Mouse (Mus musculus): ENCODE results near the gene Fam131b.

The Fam131b gene

DNA sequence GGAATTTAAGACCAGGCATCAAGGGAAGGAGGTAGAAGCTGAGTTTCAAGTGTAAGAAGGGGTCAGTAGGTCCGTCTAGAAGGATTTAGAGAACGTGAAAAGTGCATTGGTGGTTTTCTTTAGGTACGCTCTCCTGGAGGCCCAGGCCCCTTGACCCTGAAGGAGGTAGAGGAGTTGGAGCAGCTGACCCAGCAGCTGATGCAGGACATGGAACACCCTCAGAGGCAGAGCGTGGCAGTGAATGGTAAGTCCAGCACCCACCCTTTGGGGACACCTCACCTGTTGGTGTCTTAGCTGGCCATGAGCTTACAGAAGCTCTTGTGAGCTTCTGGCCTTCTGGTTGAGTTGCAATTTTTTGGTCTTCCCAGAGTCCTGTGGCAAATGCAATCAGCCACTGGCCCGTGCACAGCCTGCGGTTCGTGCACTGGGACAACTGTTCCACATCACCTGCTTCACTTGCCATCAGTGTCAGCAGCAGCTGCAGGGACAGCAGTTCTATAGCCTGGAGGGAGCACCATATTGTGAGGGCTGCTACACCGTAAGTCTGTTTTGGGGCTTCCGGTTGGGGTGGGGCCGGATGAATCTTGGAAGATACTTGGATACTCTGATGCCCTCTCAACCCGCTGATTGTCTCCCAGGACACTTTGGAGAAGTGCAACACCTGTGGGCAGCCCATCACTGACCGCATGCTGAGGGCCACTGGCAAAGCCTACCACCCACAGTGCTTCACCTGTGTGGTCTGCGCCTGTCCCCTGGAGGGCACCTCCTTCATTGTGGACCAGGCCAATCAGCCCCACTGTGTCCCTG lies 31.6 kb upstream of the Fam131b start:
- no peak for DNase-seq (ENCODE audit: low read depth)

DNA sequence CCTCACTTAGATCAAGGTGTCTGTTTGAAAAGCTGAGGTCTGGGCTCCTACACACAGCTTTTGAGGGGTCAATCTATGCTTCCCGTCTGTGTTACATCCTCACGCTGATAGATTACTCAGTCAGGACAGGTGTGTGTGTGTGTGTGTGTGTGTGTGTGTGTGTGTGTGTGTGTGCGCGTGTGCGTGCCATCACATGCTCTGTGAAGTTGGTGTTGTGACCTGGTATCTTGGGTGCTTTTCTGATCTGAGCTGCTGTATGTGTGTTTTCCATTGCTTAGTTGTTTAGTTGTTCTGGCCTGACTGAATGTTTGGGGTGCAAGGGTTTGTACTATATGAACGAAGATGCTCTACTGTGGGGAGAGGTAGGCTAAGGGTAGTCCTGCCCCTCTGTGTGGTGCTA lies 30.9 kb upstream of the Fam131b start:
- DNase-seq (ENCODE audit: low read depth): no peak

DNA sequence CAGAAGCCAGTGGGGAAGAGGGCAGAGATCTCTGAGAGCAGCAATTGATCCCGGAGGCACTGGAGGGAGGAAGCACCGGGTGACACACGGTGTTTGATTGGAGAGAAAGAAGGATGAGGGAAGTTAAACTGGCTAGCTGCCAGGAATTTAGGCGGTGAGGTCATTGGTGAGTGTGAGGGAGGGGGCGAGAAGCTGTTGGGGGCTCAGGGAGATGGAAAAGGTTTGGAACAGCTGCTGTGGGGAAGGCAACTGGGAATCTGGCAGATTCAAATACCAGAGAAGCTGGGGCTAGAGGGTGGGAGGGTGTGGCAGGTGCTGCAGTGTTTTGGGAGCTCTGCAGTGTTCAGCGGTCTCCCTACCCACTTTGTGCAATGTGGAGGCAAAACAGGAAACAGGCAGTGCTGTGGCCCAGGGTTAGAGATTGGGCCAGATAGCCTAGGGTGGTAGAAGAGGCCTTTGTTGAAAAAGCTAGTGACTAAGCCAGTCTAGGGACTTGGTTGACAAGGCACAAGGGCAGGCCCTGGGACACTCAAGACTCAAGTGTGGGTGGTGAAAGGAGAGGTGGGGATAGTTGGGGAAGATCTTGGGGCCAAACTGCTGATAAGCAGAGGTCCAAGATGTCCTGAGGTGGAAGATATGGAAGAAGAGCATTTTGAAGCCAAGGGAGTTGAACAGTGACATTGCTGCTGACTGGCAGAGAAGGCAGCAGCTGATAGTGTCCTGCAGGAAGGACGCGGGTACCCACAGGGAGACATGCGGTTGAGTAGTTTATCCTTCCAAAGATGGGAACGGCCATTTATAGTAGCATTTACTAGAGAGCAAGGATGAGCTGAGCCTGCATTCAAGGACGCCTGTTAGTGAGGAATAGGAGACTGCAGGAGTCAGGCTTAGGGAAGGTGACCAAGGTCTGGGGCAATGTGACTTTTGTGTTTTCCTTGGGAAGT lies 29.9 kb upstream of the Fam131b start:
- no peak for DNase-seq (ENCODE audit: low read depth)

DNA sequence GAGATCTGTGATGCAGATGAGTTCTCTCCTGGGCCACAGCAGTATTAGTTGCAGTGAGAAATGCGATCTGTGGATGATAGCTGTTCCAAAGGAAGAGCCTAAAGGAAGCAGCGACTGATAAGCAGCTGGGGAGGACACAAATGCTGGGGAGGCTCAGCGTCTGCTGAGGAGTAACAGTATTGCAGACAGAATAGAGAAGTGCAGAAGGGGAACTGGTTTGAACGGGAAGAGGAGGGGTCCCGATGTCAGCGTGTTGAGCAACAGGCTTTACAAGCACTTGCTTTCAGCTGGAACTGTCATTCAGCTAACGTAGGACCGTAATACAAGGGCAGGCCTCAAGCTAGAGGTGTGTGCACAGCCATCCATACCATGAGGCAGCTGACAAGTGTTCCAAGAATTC lies 28.7 kb upstream of the Fam131b start:
- no peak for DNase-seq (ENCODE audit: low read depth)

DNA sequence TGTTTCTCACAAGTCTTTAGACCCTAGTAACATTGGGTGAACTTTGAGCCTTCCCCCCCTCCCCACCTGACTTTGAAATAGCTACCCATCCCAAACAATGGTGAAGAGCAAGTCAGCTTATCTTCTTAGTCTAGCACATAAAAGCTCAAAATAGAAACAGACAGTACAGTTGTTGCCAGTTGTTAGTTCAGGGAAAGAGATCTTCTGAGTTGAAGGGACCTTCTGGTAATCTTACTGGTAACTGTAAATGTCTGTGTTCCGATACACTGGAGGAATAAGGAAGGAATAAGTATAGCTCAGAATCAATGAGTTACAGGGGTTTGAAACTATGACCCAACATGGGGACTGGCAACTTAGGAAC lies 28.0 kb upstream of the Fam131b start:
- no peak for DNase-seq (ENCODE audit: low read depth)

DNA sequence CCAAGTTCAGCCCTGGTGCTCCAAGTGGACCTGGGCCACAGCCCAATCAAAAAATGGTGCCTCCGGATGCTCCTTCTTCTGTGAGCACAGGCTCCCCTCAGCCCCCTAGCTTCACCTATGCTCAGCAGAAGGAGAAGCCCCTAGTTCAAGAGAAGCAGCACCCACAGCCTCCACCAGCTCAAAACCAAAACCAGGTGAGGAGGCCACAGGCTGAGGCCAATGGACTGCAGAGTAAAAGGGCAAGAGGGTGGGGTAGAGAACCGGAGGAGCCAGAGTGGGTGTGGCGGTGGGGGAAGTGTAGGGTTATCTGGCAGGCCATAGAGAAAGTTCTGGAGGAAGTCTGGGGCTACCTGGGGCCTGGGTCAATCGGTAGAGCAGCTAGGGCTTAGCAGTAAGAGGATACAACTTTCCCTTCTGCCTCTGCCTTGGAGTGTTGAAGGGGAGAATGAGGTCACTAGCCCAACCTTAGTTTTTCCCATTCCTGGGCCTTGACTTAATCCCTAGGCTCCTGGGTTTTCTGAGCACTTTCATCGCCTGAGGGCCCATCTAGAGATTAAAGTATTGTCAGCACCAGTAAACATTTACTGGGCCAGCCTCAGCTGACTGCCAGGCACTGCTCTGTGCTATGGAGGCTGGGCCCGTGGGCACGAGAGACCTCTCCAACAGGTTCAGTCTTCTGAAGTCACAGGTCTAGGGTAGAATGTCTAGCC lies 27.5 kb upstream of the Fam131b start:
- no peak for DNase-seq (ENCODE audit: low read depth)

DNA sequence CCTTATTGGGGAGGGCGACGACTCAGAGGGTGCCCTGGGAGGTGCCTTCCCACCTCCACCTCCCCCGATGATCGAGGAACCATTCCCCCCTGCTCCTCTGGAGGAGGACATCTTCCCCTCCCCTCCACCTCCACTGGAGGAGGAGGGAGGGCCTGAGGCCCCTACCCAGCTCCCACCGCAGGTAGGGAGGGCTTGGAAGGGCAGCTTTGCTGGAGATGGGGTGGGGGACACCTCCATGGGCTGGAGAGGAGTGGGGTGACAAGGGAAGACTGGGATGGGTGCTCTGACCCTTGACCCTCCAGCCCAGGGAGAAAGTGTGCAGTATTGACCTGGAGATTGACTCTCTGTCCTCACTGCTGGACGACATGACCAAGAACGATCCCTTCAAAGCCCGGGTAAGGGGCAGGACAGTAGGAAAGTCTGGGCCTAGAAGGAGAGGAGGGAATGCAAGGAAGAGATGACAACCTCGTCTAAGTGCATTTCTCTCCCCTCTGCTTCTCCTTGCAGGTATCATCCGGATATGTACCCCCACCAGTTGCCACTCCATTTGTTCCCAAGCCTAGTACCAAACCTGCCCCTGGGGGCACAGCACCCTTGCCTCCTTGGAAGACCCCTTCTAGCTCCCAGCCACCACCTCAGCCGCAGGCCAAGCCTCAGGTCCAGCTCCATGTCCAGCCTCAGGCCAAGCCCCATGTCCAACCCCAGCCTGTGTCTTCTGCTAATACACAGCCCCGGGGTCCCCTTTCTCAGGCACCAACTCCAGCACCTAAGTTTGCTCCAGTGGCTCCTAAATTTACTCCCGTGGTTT lies 26.7 kb upstream of the Fam131b start:
- no peak for DNase-seq (ENCODE audit: low read depth)

DNA sequence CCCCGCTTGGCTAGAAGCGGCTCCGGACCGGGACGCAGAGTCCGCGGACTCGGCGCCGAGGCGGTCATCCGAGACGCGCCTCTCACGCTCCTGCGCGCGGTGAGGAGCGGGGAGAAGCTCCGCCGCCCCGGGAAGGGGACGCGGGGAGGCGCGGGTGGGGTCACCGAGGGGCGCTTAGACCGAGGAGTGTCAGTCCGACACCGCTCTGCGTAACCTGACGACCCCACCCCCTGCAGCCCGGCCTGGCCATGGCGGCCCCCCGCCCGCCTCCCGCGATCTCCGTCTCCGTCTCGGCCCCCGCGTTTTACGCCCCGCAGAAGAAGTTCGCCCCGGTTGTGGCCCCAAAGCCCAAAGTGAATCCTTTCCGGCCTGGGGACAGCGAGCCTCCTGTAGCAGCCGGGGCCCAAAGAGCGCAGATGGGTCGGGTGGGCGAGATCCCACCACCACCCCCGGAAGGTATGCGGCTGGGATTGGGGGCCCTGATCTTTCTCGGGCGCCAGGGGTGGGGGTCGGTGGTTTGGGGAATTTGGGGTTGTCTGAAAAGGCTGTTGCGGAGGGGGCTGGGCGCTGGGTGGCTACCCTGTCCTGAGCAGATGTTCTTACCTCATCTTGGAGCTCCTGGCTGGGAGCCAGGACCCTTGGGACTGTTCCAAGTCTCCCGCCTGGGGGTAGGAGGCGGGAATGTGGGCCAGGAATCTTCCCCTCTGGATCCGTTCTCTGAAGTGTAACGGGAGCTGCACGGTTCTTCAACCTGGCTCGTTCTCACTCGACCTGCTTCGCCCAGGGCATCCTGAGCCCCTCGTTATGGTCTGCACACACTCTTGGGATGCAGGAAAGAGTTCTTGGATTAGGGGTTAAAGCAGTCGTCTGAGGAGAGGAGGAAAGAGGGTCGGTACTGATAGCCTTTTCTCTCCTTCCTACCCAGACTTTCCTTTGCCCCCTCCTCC lies 25.9 kb upstream of the Fam131b start:
- DNase-seq (ENCODE audit: low read depth): no peak

DNA sequence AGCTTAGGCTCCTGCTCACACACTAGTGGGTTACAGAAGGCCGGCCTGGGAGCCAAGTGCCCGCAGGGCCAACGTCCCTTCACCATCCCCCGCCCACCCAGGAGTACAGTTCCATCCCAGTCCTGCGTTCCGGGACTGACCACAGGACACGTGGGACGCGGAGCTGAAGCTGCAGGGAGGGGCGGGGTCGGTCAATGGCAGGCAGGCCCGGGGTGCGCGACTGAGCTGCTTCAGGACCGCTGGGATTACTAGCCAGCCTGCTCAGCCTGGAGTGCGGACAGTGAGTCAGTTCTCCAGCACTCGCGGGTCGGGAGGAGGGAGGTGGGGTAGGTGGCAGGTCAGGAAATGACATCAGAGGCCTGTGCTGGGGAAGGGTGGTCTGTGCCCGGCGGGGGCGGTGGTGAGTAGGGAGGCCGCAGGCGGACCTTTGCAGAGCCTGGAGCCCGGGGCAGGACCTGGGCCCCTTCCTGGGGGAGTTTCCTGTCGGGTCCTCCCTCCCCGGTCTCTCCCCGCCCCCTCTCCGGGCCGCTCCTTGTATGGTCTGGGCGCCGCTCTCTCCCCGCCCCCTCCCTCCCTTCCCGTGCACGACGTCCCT lies 25.1 kb upstream of the Fam131b start, which contains the start of gene Zyx:
Gene Zyx (plus strand): TSS at position 205 of the 595 bp plus-strand sequence.
- peak; percentile 62 for DNase-seq (ENCODE audit: low read depth)

DNA sequence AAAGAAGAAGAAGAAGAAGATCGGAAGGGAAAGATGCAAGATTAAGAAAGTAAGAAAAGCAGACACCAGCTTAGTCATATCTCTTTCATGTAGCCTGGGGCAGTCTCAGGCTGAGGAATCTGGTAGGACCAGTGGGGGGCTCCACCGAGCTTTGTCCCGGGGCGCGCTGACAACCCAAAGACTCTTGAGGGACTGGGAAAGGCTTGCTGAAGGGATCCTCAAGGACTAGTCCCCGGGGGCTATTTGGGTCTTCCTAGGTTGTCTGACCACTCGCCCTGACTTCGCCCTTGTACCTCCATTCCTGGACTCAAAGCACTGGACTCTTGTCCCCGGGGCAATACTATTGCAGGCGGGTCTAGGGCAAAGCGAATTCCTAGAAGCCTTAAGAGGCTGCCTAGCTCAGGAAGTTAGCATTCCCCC lies 24.6 kb upstream of the Fam131b start:
- DNase-seq (ENCODE audit: low read depth): peak; percentile 57

DNA sequence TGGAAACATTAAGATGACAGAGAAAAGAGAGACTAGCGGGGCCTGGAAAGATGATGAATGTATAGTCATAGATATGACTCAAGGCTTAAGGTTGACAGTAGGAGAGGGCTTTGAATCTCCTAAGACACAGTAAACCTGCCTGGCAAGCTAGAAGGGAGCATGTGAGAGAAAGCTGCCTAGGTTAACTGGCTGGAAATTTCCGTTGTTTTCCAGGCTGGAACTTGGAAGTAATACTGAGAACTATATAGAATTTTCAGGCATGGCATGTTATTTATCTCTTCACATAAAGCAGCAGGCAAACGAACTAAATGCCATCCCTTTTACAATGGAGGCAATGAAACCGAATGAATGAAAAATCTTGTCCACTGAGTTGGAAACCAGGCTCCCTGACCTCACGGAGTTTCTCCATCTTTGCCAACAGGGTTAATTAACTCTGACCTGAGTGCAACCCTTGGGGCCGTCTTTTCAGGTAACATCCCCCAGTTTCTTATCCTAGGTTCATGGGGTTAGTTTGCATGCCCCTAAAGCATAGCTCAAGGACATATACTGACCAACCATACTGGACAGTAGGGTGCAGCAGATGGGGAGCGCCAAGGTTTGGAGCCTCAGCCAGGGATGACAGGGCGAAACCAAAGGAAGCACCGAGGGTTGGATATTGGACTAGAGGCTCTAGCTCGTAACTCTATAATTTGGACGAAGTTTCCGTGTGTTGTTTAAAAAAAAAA lies 24.0 kb upstream of the Fam131b start:
- DNase-seq (ENCODE audit: low read depth): no peak

DNA sequence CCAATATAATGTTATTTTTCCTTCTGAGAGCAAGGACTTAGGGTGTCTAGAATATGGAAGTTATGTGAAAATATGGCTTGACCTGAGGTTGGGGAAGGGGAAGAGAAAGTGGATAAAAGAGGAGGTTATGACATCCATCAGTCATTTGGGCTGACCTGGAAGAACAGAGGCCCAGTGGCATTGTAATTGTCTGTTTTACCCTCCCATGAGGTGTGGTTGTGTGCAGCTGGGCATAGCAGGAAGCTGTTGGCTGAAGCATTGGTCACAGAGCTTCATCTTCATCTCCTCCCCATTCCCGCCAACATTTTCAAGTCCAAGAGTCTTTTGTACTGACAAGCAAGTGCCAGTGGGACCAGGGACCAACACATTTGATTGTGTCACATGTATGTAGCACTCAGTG lies 19.8 kb upstream of the Fam131b start:
- DNase-seq (ENCODE audit: low read depth): no peak

DNA sequence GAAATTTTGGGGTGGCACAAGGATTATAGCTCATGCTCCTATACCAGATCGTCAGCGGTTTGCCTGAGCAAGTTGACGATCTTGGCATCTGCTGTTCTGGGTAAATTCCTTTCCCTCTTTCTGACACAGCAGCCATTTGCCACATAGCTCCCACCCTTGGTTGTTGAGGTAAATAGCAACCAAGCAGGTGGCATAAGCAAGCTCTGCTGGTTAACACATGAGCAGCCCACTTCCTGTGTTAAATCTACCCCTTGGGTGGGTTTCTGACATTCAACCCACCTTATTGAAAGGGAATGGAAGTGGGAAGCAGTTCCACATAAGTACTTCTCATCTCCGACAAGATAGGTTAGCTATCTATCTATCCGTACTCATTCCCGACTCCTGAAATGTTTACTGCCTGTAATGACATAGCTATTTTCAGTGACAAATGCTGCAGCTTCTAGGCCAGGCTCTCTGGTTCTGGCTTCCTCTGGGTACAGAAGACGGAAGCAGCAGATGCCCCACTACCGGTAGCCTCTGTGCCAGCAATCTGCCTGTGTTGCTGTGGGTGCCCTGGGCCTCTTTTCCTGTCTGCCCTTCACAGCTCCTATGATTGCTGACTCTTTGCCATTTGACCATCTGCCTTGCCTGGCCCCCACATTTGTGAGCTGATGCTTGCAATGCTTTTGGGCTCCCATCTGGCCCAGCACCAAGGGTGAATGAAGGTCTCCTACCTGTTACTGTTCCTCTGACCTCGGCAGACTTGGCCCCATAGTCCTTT lies 19.1 kb upstream of the Fam131b start:
- no peak for DNase-seq (ENCODE audit: low read depth)

DNA sequence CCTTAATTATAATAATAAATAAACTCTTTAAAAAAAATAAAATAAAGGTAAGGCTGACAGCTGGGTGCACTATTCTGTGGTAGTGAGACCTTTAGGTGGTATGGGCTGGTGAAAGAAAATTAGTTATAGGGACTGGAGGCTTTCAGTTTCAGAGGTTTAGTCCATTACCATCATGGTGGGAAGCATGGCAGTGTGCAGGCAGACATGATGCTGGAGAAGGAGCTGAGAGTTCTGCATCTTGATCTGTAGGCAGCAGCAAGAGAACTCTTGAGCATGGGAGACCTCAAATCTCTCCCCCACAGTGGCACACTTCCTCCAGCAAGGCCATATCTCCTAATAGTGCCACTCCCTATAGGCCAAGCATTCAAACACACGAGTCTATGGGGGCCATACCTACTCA lies 17.7 kb upstream of the Fam131b start:
- no peak for DNase-seq (ENCODE audit: low read depth)

DNA sequence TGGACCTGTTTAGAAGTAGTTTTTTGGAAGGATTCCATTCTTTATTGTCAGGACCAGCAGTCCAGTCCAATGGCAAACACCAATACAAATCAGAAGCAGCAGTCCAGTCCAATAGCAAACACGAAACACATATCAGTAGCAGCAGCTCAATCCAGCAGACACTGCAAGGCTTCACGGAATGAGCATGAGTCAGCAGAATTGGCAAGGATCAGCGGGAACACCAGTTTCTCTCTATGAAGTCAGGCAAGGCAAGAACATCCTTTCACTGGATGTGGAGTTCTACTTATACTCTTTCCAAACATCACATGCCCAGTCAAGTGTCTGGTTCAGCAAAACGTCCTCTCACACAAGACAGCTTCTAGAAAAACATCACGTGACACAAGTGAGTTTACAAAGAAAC lies 15.5 kb upstream of the Fam131b start:
- DNase-seq (ENCODE audit: low read depth): no peak

DNA sequence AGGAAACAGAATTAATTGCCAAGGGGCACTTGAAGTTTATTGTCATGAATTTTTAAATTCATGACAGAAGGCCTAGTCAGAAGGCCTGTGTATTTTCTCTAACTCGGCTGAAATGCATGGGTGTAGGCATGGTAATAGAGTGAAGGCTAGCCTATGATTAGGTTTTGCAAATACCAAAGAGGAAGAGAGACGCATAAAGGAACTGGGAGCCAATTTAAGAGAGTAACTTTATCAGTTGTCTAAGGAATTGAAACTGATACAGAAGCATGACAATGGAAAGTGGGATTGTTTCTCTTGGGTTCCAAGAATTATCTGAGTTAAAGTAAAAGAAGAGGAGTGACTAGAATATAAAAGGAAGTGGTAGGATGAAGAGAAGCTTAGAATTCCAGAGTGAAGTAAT lies 14.7 kb upstream of the Fam131b start:
- DNase-seq (ENCODE audit: low read depth): no peak

DNA sequence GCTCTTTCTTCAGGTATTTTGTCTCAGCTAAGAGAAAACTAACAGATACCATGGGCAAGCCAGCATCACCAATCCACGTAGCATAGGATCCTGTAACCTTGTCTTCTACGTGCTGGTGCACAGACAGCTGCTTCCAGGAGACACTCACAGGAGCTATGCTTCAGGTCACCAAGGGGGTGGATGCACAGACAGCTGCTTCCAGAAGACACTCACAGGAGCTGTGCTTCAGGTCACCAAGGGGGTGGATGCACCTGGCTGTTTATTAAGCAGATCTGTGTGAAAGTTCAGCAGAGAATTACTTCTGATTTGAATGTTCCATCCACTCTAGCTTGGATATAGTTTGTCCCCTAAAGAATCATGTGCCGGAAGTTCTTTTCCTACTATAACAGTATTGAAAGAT lies 6.5 kb upstream of the Fam131b start:
- DNase-seq (ENCODE audit: low read depth): no peak

DNA sequence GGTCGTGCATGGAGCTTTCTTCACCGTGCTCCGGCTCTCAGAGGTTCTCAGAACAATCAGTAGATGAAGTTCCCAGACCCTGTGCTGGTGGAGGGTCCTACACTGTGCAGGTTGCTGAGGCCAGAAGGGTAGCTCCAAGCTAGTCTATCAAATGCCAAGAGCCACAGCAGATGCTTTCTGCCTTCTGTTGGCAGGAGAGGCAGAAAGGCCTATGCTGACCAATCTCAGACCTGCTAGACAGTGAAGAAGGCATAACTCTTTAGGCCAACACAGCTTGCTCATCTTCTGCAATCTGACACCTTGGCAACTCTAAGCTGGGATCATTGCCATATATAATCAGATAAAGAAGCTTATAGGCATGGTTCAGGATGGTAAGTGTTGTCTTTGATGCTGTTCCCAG lies 5.8 kb upstream of the Fam131b start:
- no peak for DNase-seq (ENCODE audit: low read depth)

DNA sequence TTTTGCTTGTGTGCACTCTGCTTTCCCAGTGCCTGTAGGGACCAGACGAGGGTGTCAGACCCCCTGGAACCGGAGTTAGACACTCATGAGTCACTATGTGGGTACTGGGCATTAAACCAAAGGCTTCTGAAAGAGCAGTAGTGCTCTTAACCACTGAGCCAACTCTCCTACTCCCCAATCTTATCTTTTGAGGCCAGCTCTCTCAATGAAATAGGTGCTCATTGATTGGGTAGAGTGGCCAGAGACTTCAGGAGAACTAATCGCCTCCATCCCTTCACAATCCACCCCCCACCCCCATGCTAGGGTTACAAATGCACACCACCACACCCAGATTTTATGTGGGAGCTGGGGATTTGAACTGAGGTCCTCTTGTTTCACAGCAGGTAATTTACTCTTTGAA lies 4.3 kb upstream of the Fam131b start:
- no peak for DNase-seq (ENCODE audit: low read depth)
